Mouse (Mus musculus): ENCODE measurements at regions not wholly inside any gene's neighbourhood (a gene's known extent, or its start where the extent isn't known, plus 50 kb on each side); places are given as distances from the start of the nearest gene placed in this dataset.

DNA sequence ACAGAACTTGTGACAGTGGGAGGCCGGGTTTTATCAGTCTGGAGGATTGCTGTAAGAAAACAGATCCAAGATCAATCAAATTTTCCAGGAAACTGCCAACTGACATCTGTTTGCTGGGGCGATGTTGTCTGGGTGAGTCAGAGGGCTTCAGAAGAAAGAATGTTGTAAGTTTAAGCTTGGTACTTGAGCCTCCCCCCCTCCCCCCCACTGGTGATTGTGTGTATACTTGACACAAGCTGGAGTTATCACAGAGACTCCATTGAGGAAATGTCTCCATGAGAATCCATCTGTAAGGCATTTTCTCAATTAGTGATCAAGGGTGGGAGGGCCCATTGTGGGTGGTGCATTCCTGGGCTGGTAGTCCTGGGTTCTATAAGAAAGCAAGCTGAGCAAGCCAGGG lies 226.9 kb downstream of the Cd47 start:
- TF ChIP-seq CTCF (IDR thresholded peaks at IDR 0.05; ENCODE audit: control insufficient read depth, insufficient read depth, insufficient replicate concordance, low read depth, low read length) (no peak), POLR2A (IDR thresholded peaks at IDR 0.05; ENCODE audit: control insufficient read depth, low read depth, low read length) (no peak)
